Mouse (Mus musculus) neural tube, embryonic 15.5 days (tissue): ENCODE results near the gene Hpcal1. TPM values are rescaled to one million over a fixed set of nuclear protein-coding genes. Genes with fewer than 3 reads are reported as not detected.
"Not testable (repeated sequence)": the region's sequence is repeated elsewhere in the genome, so short reads cannot be mapped to it uniquely, and the experiment has no call there.

Experiments used
- ATAC-seq: fragments of 200-750 bp; cut with Nextera tagmentation; 2 replicates; pipeline ENCODE4 v1.8.0; 2017; ENCODE audit warnings: mild to moderate bottlenecking, moderate TSS enrichment, moderate library complexity; ENCODE audit not compliant: low FRiP score
- H3K27ac ChIP-seq: fragments of 300-500 bp; sonication (generic); replicated peaks from 2 replicates; pipeline ENCODE4 v1.5.1; 2015; ENCODE audit warnings: mild to moderate bottlenecking, inconsistent platforms
- H3K27me3 ChIP-seq: fragments of 300-500 bp; sonication (generic); replicated peaks from 2 replicates; pipeline ENCODE4 v1.6.1; 2015; ENCODE audit warnings: inconsistent platforms
- H3K36me3 ChIP-seq: fragments of 300-500 bp; sonication (generic); 2 replicates; pipeline ENCODE4 v1.6.1; 2015; ENCODE audit warnings: inconsistent platforms
- H3K4me1 ChIP-seq: fragments of 300-500 bp; sonication (generic); 2 replicates; pipeline ENCODE4 v1.6.1; 2015; ENCODE audit warnings: inconsistent platforms
- H3K4me2 ChIP-seq: fragments of 300-500 bp; sonication (generic); 2 replicates; pipeline ENCODE4 v1.6.1; 2015; ENCODE audit warnings: inconsistent platforms, mild to moderate bottlenecking, moderate library complexity
- H3K4me3 ChIP-seq: fragments of 300-500 bp; sonication (generic); replicated peaks from 2 replicates; pipeline ENCODE4 v1.5.1; 2015; ENCODE audit warnings: mild to moderate bottlenecking, inconsistent platforms
- H3K9ac ChIP-seq: fragments of 300-500 bp; sonication (generic); replicated peaks from 2 replicates; pipeline ENCODE4 v1.6.1; 2015; ENCODE audit warnings: mild to moderate bottlenecking, inconsistent platforms
- H3K9me3 ChIP-seq: fragments of 300-500 bp; sonication (generic); replicated peaks from 2 replicates; pipeline ENCODE4 v1.6.1; 2016; ENCODE audit warnings: inconsistent platforms
- WGBS: fragments of 180-500 bp; shearing (Covaris S2); methylation state at CpG from one replicate; pipeline ENCODE4 v1.1.7; 2015; ENCODE audit warnings: mixed read lengths; 5-methylcytosine and 5-hydroxymethylcytosine counted together
- polyA plus RNA-seq: library from polyadenylated mRNA; unstranded; fragments of >200 nt; fragmentation: Nextera tagmentation; extraction: Ambion mirVana; gene quantifications from 2 replicates; pipeline ENCODE4 v1.2.1, GENCODE M21; 2015

Hpcal1 gene
- polyA plus RNA-seq, 1 experiment from 2014 or later, result 133 TPM

DNA sequence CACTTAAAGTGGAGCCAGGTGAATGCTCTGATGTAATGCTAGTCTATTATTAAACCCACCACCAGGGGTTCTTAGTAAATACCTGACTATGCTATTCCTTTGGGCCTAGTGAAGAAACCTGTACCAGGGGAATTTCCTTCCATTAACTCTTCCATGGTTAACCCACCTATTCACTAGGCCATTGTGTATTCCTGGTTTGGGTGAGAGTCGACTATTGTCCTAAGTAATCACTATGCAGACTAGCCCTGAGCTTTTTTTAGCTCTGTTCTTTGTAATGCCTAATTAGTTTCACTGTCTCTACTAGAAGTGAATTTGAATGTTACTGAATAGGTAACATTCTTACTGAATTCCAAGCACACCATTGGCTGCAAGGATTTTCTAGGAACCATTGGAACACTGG lies 144.6 kb downstream of the Hpcal1 start:
- not testable (repeated sequence) for H3K4me1 ChIP-seq, H3K9me3 ChIP-seq, H3K4me2 ChIP-seq, ATAC-seq, H3K36me3 ChIP-seq, H3K27ac ChIP-seq, H3K4me3 ChIP-seq, H3K9ac ChIP-seq, H3K27me3 ChIP-seq
- WGBS, result 88% methylated on average over 1 of the region's 1 CpGs

Other genes with a start within 250 kb of the Hpcal1 start
- 104 and 117 TPM in 2 replicates for gene Odc1, start 146.1 kb upstream of the Hpcal1 start, polyA plus RNA-seq